Mouse (Mus musculus) intestine, embryonic 15.5 days (tissue): ENCODE data around the gene Daam1. TPM values are rescaled to one million over a fixed set of nuclear protein-coding genes. Genes with fewer than 3 reads are reported as not detected.
A peak's percentile ranks its signal among the peaks of the same experiment; 100 is the strongest.

Experiments used
- ATAC-seq: fragments of 200-750 bp; cut with Nextera tagmentation; 2 replicates; pipeline ENCODE4 v1.8.0; 2017; ENCODE audit warnings: moderate TSS enrichment, moderate library complexity
- H3K27ac ChIP-seq: fragments of 300-500 bp; sonication (generic); 2 replicates; pipeline ENCODE4 v1.5.1; 2015; ENCODE audit warnings: mild to moderate bottlenecking, inconsistent platforms
- H3K27me3 ChIP-seq: fragments of 300-500 bp; sonication (generic); replicated peaks from 2 replicates; pipeline ENCODE4 v1.6.1; 2015; ENCODE audit warnings: inconsistent platforms
- H3K36me3 ChIP-seq: fragments of 300-500 bp; sonication (generic); 2 replicates; pipeline ENCODE4 v1.6.1; 2015; ENCODE audit warnings: inconsistent platforms
- H3K4me1 ChIP-seq: fragments of 300-500 bp; sonication (generic); replicated peaks from 2 replicates; pipeline ENCODE4 v1.6.1; 2015; ENCODE audit warnings: inconsistent platforms
- H3K4me2 ChIP-seq: fragments of 300-500 bp; sonication (generic); replicated peaks from 2 replicates; pipeline ENCODE4 v1.6.1; 2015; ENCODE audit warnings: mild to moderate bottlenecking, inconsistent platforms
- H3K4me3 ChIP-seq: fragments of 300-500 bp; sonication (generic); replicated peaks from 2 replicates; pipeline ENCODE4 v1.5.1; 2015; ENCODE audit warnings: inconsistent platforms
- H3K9ac ChIP-seq: fragments of 300-500 bp; sonication (generic); 2 replicates; pipeline ENCODE4 v1.6.1; 2015; ENCODE audit warnings: inconsistent platforms
- H3K9me3 ChIP-seq: fragments of 300-500 bp; sonication (generic); 2 replicates; pipeline ENCODE4 v1.6.1; 2016; ENCODE audit warnings: inconsistent platforms
- WGBS: fragments of 180-500 bp; shearing (Covaris S2); methylation state at CpG from one replicate; pipeline ENCODE4 v1.1.7; 2015; 5-methylcytosine and 5-hydroxymethylcytosine counted together
- polyA plus RNA-seq: library from polyadenylated mRNA; unstranded; fragments of >200 nt; fragmentation: Nextera tagmentation; extraction: Ambion mirVana; gene quantifications from 2 replicates; pipeline ENCODE4 v1.2.1, GENCODE M21; 2015

Gene Daam1
- polyA plus RNA-seq, 1 experiment from 2014 or later, result 9.1 TPM

GRCm38 (mm10) chr12:72031794-72032193 is 200.9 kb downstream of the Daam1 start:
- H3K27ac ChIP-seq, result no peak overlapping the region
- ATAC-seq, result no peak
- no peak overlapping the region for H3K4me2 ChIP-seq
- H3K9ac ChIP-seq, result no peak overlapping the region
- H3K4me1 ChIP-seq, result no peaks in the 10 kb centered on the region
- H3K9me3 ChIP-seq, result no peaks in the 10 kb centered on the region
- no peaks in the 10 kb centered on the region for H3K36me3 ChIP-seq
- 84% methylated on average over 6 of the region's 6 CpGs for WGBS
- no peak overlapping the region for H3K4me3 ChIP-seq
- H3K27me3 ChIP-seq, result no peaks in the 10 kb centered on the region

GRCm38 (mm10) chr12:72036097-72036661 is 205.3 kb downstream of the Daam1 start:
- no peaks in the 10 kb centered on the region for H3K27me3 ChIP-seq
- ATAC-seq, result peak; percentile 45; the same call in 1 of the 2 replicates
- H3K36me3 ChIP-seq, result no peaks in the 10 kb centered on the region
- H3K9me3 ChIP-seq, result no peaks in the 10 kb centered on the region
- 57% methylated on average over 9 of the region's 9 CpGs for WGBS
- H3K27ac ChIP-seq, result no peak overlapping the region
- H3K4me1 ChIP-seq, result no peaks in the 10 kb centered on the region
- no peak overlapping the region for H3K9ac ChIP-seq
- no peak overlapping the region for H3K4me3 ChIP-seq
- H3K4me2 ChIP-seq, result no peak overlapping the region

DNA sequence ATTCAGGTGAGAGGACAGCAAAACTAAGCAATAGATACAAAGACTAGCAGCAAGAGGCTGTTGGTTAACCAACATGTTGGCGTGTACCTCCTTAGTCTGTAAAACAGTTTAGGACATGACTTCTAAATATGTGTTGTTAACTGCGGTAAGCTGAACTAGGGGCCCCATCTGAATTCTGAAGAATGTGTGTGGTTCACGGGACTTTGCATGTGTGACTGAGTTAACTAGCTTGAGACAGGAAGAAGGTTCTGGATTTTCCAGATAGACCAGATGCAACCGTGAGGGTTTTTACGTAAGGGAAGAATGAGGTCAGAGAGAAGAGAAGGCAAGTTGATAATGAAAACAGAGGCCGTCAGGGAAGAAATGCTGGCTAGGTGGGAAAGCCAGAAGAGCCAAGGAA is 206.2 kb downstream of the Daam1 start:
- H3K4me3 ChIP-seq, result no peak overlapping the region
- no peaks in the 10 kb centered on the region for H3K36me3 ChIP-seq
- no peak overlapping the region for H3K9ac ChIP-seq
- no peaks in the 10 kb centered on the region for H3K27me3 ChIP-seq
- no peak overlapping the region for H3K4me2 ChIP-seq
- no peaks in the 10 kb centered on the region for H3K9me3 ChIP-seq
- no peaks in the 10 kb centered on the region for H3K4me1 ChIP-seq
- no peak for ATAC-seq
- WGBS, result 81% methylated on average over 6 of the region's 6 CpGs
- no peak overlapping the region for H3K27ac ChIP-seq

DNA sequence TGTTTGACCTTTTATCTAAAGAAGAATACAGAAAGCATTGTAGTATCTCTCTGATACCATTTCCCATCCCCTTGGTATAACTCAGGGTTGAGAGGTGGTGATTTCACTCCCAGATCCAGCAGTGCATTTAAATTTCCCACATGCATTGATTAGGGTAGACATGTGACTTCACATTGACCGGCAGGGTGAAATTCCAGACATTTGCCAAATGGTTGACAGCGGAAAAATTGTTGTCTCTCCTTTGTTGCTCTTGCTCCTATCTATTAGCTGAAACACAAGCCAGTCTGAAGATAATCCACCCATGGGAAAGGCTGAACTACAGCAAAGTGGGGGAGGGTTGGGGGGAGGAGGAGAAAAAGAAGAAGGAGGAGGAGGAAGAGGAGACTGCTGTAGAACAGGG is 208.0 kb downstream of the Daam1 start:
- no peak for ATAC-seq
- WGBS, result 66% methylated on average over 2 of the region's 2 CpGs

GRCm38 (mm10) chr12:72039501-72039900 is 208.6 kb downstream of the Daam1 start:
- Histone ChIP-seq H3K9me3 (no peaks in the 10 kb centered on the region), H3K9ac (no peak overlapping the region), H3K4me2 (no peak overlapping the region), H3K27ac (no peak overlapping the region), H3K27me3 (no peaks in the 10 kb centered on the region), H3K36me3 (no peaks in the 10 kb centered on the region), H3K4me1 (no peaks in the 10 kb centered on the region), H3K4me3 (no peak overlapping the region)
- WGBS, result 57% methylated on average over 8 of the region's 8 CpGs
- no peak for ATAC-seq

More for the DNA sequence above, 208.0 kb downstream of the Daam1 start:
- no peaks in the 10 kb centered on the region for H3K9me3 ChIP-seq
- no peaks in the 10 kb centered on the region for H3K4me1 ChIP-seq
- H3K27ac ChIP-seq, result no peak overlapping the region
- H3K27me3 ChIP-seq, result no peaks in the 10 kb centered on the region
- H3K36me3 ChIP-seq, result no peaks in the 10 kb centered on the region
- H3K4me2 ChIP-seq, result no peak overlapping the region
- H3K4me3 ChIP-seq, result no peak overlapping the region
- H3K9ac ChIP-seq, result no peak overlapping the region

- no peaks in the 10 kb centered on the region for H3K27me3 ChIP-seq
- no peaks in the 10 kb centered on the region for H3K36me3 ChIP-seq
- H3K9me3 ChIP-seq, result no peaks in the 10 kb centered on the region
- H3K9ac ChIP-seq, result no peak overlapping the region
- H3K4me3 ChIP-seq, result no peak overlapping the region
- no peak overlapping the region for H3K4me2 ChIP-seq
- ATAC-seq, result no peak
- no peak overlapping the region for H3K27ac ChIP-seq
- no peaks in the 10 kb centered on the region for H3K4me1 ChIP-seq
- WGBS, result 93% methylated on average over 3 of the region's 3 CpGs
These were observed 210.4 kb downstream of the Daam1 start for GRCm38 (mm10) chr12:72041238-72041637.

Other genes with a start within 250 kb of the Daam1 start
- gene Gpr135, start 240.0 kb downstream of the Daam1 start, polyA plus RNA-seq, result 0.54 and 0.68 TPM in 2 replicates